Mouse (Mus musculus): ENCODE measurements around the gene Fads2. TPM values are rescaled to one million over a fixed set of nuclear protein-coding genes. Genes with fewer than 3 reads are reported as not detected.

Fads2 gene
- polyA plus RNA-seq, 1 experiment from 2014 or later = 98.4 TPM

GRCm38 (mm10) chr19:10122021-10122631, 20.6 kb upstream of the Fads2 start:
- Histone ChIP-seq H3K4me2 (no peak overlapping the region), H3K4me3 (replicated peaks) (no peak overlapping the region), H3K27me3 (no peaks in the 10 kb centered on the region), H3K36me3 (no peaks in the 10 kb centered on the region), H3K9me3 (replicated peaks) (no peaks in the 10 kb centered on the region), H3K27ac (no peak overlapping the region), H3K9ac (no peak overlapping the region), H3K4me1 (peaks cover 4% of the 10 kb centered on the region; the same call in 1 of the 2 replicates)
- ATAC-seq (replicated peaks; ENCODE audit: low FRiP score) = no peak
- WGBS = 73% methylated on average over 5 of the region's 5 CpGs

- H3K36me3 ChIP-seq = no peaks in the 10 kb centered on the region
- ATAC-seq (replicated peaks; ENCODE audit: low FRiP score) = no peak
- H3K9me3 ChIP-seq (replicated peaks) = no peaks in the 10 kb centered on the region
- H3K4me3 ChIP-seq (replicated peaks) = no peak overlapping the region
- H3K4me1 ChIP-seq = no peaks in the 10 kb centered on the region
- 80% methylated on average over 3 of the region's 3 CpGs for whole genome bisulfite sequencing
- no peak overlapping the region for H3K9ac ChIP-seq
- H3K4me2 ChIP-seq = no peak overlapping the region
- no peak overlapping the region for H3K27ac ChIP-seq
- no peaks in the 10 kb centered on the region for H3K27me3 ChIP-seq
Measured at GRCm38 (mm10) chr19:10116641-10117040, 15.1 kb upstream of the Fads2 start.

- no peaks in the 10 kb centered on the region for H3K27me3 ChIP-seq
- no peaks in the 10 kb centered on the region for H3K9me3 ChIP-seq (replicated peaks)
- no peaks in the 10 kb centered on the region for H3K36me3 ChIP-seq
- no peak overlapping the region for H3K4me2 ChIP-seq
- no peak overlapping the region for H3K9ac ChIP-seq
- no peaks in the 10 kb centered on the region for H3K4me1 ChIP-seq
- H3K4me3 ChIP-seq (replicated peaks) = no peak overlapping the region
- ATAC-seq (replicated peaks; ENCODE audit: low FRiP score) = no peak
- H3K27ac ChIP-seq = no peak overlapping the region
- WGBS = 84% methylated on average over 6 of the region's 6 CpGs
Measured at GRCm38 (mm10) chr19:10115373-10116158, 14.0 kb upstream of the Fads2 start.

DNA sequence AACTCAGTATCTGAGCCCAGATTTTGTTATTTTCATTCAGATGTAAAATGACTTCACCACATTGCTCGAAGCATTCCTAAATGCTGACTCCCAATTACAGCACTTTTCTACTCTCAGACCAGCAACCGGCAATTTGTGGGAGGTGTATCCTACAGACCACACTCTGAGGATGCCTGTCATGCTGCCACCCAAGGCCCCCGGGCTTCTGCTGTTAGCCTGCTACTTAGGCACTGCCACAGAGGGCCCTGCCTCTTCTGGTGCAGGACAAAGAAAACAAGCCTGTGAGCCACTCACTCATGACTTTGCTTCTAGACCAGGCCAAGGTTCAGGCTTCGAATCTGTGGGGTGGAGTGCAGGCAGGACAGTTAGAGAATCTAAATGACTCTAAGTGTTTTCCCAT, 11.4 kb upstream of the Fads2 start:
- Histone ChIP-seq H3K27ac (no peak overlapping the region), H3K36me3 (no peaks in the 10 kb centered on the region), H3K27me3 (no peaks in the 10 kb centered on the region), H3K9me3 (replicated peaks) (no peaks in the 10 kb centered on the region), H3K4me2 (no peak overlapping the region), H3K4me1 (no peaks in the 10 kb centered on the region), H3K4me3 (replicated peaks) (no peak overlapping the region), H3K9ac (no peak overlapping the region)
- 59% methylated on average over 4 of the region's 4 CpGs for WGBS
- no peak for ATAC-seq (replicated peaks; ENCODE audit: low FRiP score)

DNA sequence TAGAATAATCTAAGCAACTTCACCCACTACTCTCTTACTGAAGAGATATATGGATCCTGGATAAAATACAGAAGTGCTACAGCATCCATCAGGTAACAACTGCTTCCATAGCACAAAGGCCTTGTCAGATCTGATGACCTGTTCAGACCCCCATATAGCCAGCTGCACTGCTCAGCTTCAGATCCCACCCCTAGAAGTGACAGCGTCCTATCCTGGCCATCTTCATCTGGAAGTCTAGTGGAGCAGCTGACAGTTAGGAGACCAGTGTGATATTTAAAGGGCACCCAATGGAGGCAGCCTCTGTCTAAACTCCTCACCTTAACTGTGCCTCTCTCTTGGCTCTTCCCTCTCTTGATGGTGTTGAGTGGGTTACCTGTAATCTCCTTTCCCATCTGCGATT, 7.1 kb upstream of the Fads2 start:
- no peaks in the 10 kb centered on the region for H3K27me3 ChIP-seq
- no peak overlapping the region for H3K27ac ChIP-seq
- H3K4me3 ChIP-seq (replicated peaks) = no peak overlapping the region
- 85% methylated on average over 2 of the region's 2 CpGs for WGBS
- no peaks in the 10 kb centered on the region for H3K9me3 ChIP-seq (replicated peaks)
- no peaks in the 10 kb centered on the region for H3K4me1 ChIP-seq
- H3K9ac ChIP-seq = no peak overlapping the region
- no peak overlapping the region for H3K4me2 ChIP-seq
- H3K36me3 ChIP-seq = no peaks in the 10 kb centered on the region
- no peak for ATAC-seq (replicated peaks; ENCODE audit: low FRiP score)

DNA sequence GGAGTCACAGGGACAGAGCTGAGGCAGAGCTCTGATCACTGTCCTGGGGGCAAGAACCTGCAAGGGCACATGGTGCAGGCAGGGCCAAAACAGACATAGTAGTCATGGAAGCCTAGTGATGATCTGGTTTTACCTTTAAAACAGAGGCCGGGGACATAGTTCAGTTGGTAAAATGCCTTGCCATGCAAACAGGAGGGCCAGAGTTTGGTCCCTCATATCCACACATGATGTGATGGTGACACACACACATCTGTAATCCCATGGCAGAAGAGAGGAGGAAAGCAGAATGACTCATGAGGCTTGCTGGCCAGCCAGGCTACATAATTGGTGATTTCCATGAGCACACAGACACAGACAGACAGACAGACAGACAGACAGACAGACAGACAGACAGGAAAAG, 6.6 kb upstream of the Fads2 start:
- no peak for ATAC-seq (replicated peaks; ENCODE audit: low FRiP score)
- no peak overlapping the region for H3K27ac ChIP-seq

DNA sequence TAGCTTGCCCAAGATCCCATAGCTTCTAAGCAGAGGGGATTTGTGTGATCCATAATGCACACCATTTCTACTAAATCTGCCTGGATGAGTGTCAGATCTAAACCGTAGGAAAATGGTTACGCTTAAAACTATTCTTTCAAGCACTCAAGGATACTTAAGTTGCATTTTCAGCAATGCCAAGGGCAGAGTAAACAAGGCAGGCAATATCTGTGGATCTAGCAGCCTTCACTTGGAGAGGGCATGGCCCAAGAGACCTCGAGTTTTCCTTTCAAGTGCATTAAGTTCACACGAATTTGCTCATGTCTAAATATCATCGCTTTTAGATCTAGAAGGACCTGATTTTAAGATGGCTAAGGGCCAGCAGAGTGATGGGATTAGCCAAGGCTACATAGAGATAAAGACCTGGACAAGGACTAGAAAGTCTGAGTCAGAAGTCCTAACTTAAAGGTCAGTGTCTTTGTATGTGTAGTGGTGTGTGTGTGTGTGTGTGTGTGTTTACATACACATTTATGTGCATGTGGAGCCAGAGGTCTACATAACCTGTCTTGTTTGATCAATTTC, 5.6 kb upstream of the Fads2 start:
- Histone ChIP-seq H3K27ac (no peak overlapping the region), H3K4me3 (replicated peaks) (no peak overlapping the region), H3K4me1 (peaks cover 6% of the 10 kb centered on the region), H3K4me2 (no peak overlapping the region), H3K27me3 (no peaks in the 10 kb centered on the region), H3K36me3 (no peaks in the 10 kb centered on the region), H3K9ac (no peak overlapping the region), H3K9me3 (replicated peaks) (no peaks in the 10 kb centered on the region)
- ATAC-seq (replicated peaks; ENCODE audit: low FRiP score) = no peak
- 87% methylated on average over 5 of the region's 5 CpGs for WGBS

More for the DNA sequence above, 6.6 kb upstream of the Fads2 start:
- WGBS = 97% methylated on average over 1 of the region's 1 CpGs
- Histone ChIP-seq H3K4me3 (replicated peaks) (no peak overlapping the region), H3K9ac (no peak overlapping the region), H3K36me3 (no peaks in the 10 kb centered on the region), H3K4me2 (no peak overlapping the region), H3K4me1 (no peaks in the 10 kb centered on the region), H3K9me3 (replicated peaks) (no peaks in the 10 kb centered on the region), H3K27me3 (no peaks in the 10 kb centered on the region)

- Histone ChIP-seq H3K4me1 (peaks cover 6% of the 10 kb centered on the region), H3K27me3 (no peaks in the 10 kb centered on the region), H3K4me3 (replicated peaks) (no peak overlapping the region), H3K4me2 (no peak overlapping the region), H3K9me3 (replicated peaks) (no peaks in the 10 kb centered on the region), H3K27ac (no peak overlapping the region), H3K9ac (no peak overlapping the region), H3K36me3 (no peaks in the 10 kb centered on the region)
- no peak for ATAC-seq (replicated peaks; ENCODE audit: low FRiP score)
- 81% methylated on average over 2 of the region's 2 CpGs for WGBS
Measured at GRCm38 (mm10) chr19:10106634-10107033, 5.1 kb upstream of the Fads2 start.

DNA sequence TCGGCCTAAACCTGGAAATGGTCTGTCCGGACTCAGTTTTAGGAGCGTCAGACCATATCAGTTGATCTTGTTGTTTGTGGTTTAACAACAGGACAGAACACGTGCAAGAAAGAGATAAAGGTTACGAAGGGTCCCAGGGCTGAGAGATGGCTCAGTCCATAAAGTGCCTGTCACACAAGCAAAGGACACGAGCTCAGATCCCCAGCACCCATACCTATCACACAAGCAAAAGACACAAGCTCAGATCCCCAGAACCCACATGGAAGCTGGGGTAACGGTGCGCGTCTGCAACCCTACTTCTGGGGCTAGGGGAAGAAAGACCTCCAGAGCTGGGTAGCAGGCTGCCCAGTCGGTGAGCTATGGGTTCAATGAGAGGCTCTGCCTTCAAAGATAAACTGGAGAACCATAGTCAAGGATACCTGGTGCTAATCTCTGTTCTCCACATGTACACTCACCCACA, 3.5 kb upstream of the Fads2 start:
- Histone ChIP-seq H3K36me3 (no peaks in the 10 kb centered on the region), H3K9ac (no peak overlapping the region), H3K4me2 (no peak overlapping the region), H3K27me3 (no peaks in the 10 kb centered on the region), H3K27ac (no peak overlapping the region), H3K4me1 (peaks cover 8% of the 10 kb centered on the region), H3K4me3 (replicated peaks) (no peak overlapping the region), H3K9me3 (replicated peaks) (no peaks in the 10 kb centered on the region)
- WGBS = 75% methylated on average over 10 of the region's 10 CpGs
- no peak for ATAC-seq (replicated peaks; ENCODE audit: low FRiP score)

GRCm38 (mm10) chr19:10104234-10104633, 2.7 kb upstream of the Fads2 start:
- no peaks in the 10 kb centered on the region for H3K36me3 ChIP-seq
- no peak for ATAC-seq (replicated peaks; ENCODE audit: low FRiP score)
- no peak overlapping the region for H3K27ac ChIP-seq
- H3K9ac ChIP-seq = no peak overlapping the region
- H3K9me3 ChIP-seq (replicated peaks) = no peaks in the 10 kb centered on the region
- WGBS = 82% methylated on average over 6 of the region's 6 CpGs
- no peak overlapping the region for H3K4me3 ChIP-seq (replicated peaks)
- no peaks in the 10 kb centered on the region for H3K27me3 ChIP-seq
- peaks cover 17% of the 10 kb centered on the region for H3K4me1 ChIP-seq
- H3K4me2 ChIP-seq = no peak overlapping the region

DNA sequence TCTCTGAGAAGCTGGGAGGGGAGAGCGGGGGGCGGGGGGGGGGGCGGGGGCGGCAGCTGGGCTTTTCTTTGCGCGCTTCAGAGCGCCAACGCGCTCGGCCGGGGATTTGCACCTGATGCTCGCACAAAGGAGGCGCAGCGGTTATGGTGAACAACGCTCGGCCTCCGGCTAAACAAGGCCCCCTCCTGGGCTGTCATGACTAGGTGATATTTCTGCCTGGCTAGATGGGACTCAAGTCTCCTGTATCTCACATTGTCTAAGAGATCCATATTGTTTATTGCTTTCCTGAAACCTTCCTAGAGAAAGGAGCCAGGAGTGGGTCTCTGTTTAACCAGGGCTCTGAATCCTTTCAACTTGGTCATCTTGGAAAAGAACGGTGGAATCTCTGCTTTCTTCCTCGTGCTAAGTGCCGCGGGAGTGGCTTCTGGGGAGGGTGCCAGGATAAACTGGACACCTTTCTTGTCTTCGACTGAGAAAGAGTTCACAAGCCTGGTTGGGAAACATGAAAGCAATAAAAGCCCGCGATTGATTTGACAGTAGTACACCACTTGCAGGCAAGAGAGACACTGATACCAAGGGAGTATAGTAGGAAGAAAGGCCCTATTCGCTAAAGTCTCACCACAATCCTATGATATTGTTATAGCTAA, 631 bp upstream of the Fads2 start:
- peak overlapping the region; percentile 69 for H3K4me2 ChIP-seq
- H3K27me3 ChIP-seq = no peaks in the 10 kb centered on the region
- ATAC-seq (replicated peaks; ENCODE audit: low FRiP score) = peak; percentile 50
- H3K4me1 ChIP-seq = peaks cover 29% of the 10 kb centered on the region
- peaks cover under 1% of the 10 kb centered on the region; the same call in 1 of the 2 replicates for H3K36me3 ChIP-seq
- peak overlapping the region; percentile 68; the same call in 1 of the 2 replicates for H3K9ac ChIP-seq
- H3K4me3 ChIP-seq (replicated peaks) = peak overlapping the region; percentile 78
- H3K27ac ChIP-seq = peak overlapping the region; percentile 97
- 2% methylated on average over 22 of the region's 25 CpGs for WGBS
- no peaks in the 10 kb centered on the region for H3K9me3 ChIP-seq (replicated peaks)

- WGBS = under 1% methylated on average over 21 of the region's 21 CpGs
- H3K27me3 ChIP-seq = no peaks in the 10 kb centered on the region
- peak; percentile 73 for ATAC-seq (replicated peaks; ENCODE audit: low FRiP score)
- peak overlapping the region; percentile 97 for H3K27ac ChIP-seq
- peaks cover 29% of the 10 kb centered on the region for H3K4me1 ChIP-seq
- peak overlapping the region; percentile 69 for H3K4me2 ChIP-seq
- H3K36me3 ChIP-seq = peaks cover 16% of the 10 kb centered on the region
- H3K4me3 ChIP-seq (replicated peaks) = peak overlapping the region; percentile 78
- H3K9me3 ChIP-seq (replicated peaks) = no peaks in the 10 kb centered on the region
- peak overlapping the region; percentile 68 for H3K9ac ChIP-seq
Measured at GRCm38 (mm10) chr19:10100631-10101071, 895 bp downstream of the Fads2 start.
